Mouse (Mus musculus): Measurements from ENCODE around the gene Klk15. TPM values are rescaled to one million over a fixed set of nuclear protein-coding genes. Genes with fewer than 3 reads are reported as not detected.
"Not testable (repeated sequence)": the region's sequence is repeated elsewhere in the genome, so short reads cannot be mapped to it uniquely, and the experiment has no call there.

Gene Klk15
- polyA plus RNA-seq, 1 experiment from 2014 or later, result not detected

- WGBS, result 75% methylated on average over 6 of the region's 6 CpGs
- H3K27me3 ChIP-seq (replicated peaks; ENCODE audit: control insufficient read depth, insufficient read depth, low read length), result no peaks in the 10 kb centered on the region
- no peak for DNase-seq (ENCODE audit: low spot score)
- no peak for ATAC-seq (replicated peaks; ENCODE audit: low FRiP score)
- H3K4me3 ChIP-seq (ENCODE audit: low read depth, low read length), result no peak overlapping the region
- H3K4me2 ChIP-seq, result no peak overlapping the region
- H3K9me3 ChIP-seq (ENCODE audit: control insufficient read depth, low read length), result no peaks in the 10 kb centered on the region
- H3K9ac ChIP-seq (ENCODE audit: low read depth, low read length), result no peak overlapping the region
- no peak overlapping the region for H3K27ac ChIP-seq (ENCODE audit: low read depth, low read length)
- H3K36me3 ChIP-seq (ENCODE audit: control insufficient read depth, insufficient read depth, low read length), result no peaks in the 10 kb centered on the region
- no peaks in the 10 kb centered on the region for H3K4me1 ChIP-seq (replicated peaks; ENCODE audit: control insufficient read depth, insufficient read depth, low read length)
These were observed 12.5 kb upstream of the Klk15 start for GRCm38 (mm10) chr7:43921087-43921486.

GRCm38 (mm10) chr7:43921941-43922340, 11.6 kb upstream of the Klk15 start:
- H3K27ac ChIP-seq (ENCODE audit: low read depth, low read length), result no peak overlapping the region
- WGBS, result 72% methylated on average over 2 of the region's 2 CpGs
- no peaks in the 10 kb centered on the region for H3K9me3 ChIP-seq (ENCODE audit: control insufficient read depth, low read length)
- no peak overlapping the region for H3K4me2 ChIP-seq
- ATAC-seq (replicated peaks; ENCODE audit: low FRiP score), result no peak
- no peak overlapping the region for H3K9ac ChIP-seq (ENCODE audit: low read depth, low read length)
- no peak for DNase-seq (ENCODE audit: low spot score)
- H3K27me3 ChIP-seq (replicated peaks; ENCODE audit: control insufficient read depth, insufficient read depth, low read length), result no peaks in the 10 kb centered on the region
- H3K4me3 ChIP-seq (ENCODE audit: low read depth, low read length), result no peak overlapping the region
- H3K36me3 ChIP-seq (ENCODE audit: control insufficient read depth, insufficient read depth, low read length), result no peaks in the 10 kb centered on the region
- no peaks in the 10 kb centered on the region for H3K4me1 ChIP-seq (replicated peaks; ENCODE audit: control insufficient read depth, insufficient read depth, low read length)

- H3K4me1 ChIP-seq (replicated peaks; ENCODE audit: control insufficient read depth, insufficient read depth, low read length), result no peaks in the 10 kb centered on the region
- no peaks in the 10 kb centered on the region for H3K27me3 ChIP-seq (replicated peaks; ENCODE audit: control insufficient read depth, insufficient read depth, low read length)
- no peak overlapping the region for H3K27ac ChIP-seq (ENCODE audit: low read depth, low read length)
- H3K9ac ChIP-seq (ENCODE audit: low read depth, low read length), result no peak overlapping the region
- DNase-seq (ENCODE audit: low spot score), result no peak
- no peak overlapping the region for H3K4me3 ChIP-seq (ENCODE audit: low read depth, low read length)
- no peak for ATAC-seq (replicated peaks; ENCODE audit: low FRiP score)
- H3K36me3 ChIP-seq (ENCODE audit: control insufficient read depth, insufficient read depth, low read length), result no peaks in the 10 kb centered on the region
- H3K9me3 ChIP-seq (ENCODE audit: control insufficient read depth, low read length), result no peaks in the 10 kb centered on the region
- WGBS, result 61% methylated on average over 5 of the region's 5 CpGs
- H3K4me2 ChIP-seq, result no peak overlapping the region
These were observed 7.6 kb upstream of the Klk15 start for GRCm38 (mm10) chr7:43925985-43926384.

GRCm38 (mm10) chr7:43928521-43928920, 5.0 kb upstream of the Klk15 start:
- Histone ChIP-seq H3K4me1 (replicated peaks; ENCODE audit: control insufficient read depth, insufficient read depth, low read length) (no peaks in the 10 kb centered on the region), H3K4me3 (ENCODE audit: low read depth, low read length) (no peak overlapping the region), H3K9me3 (ENCODE audit: control insufficient read depth, low read length) (no peaks in the 10 kb centered on the region), H3K9ac (ENCODE audit: low read depth, low read length) (no peak overlapping the region), H3K27ac (ENCODE audit: low read depth, low read length) (no peak overlapping the region), H3K4me2 (no peak overlapping the region), H3K36me3 (ENCODE audit: control insufficient read depth, insufficient read depth, low read length) (no peaks in the 10 kb centered on the region), H3K27me3 (replicated peaks; ENCODE audit: control insufficient read depth, insufficient read depth, low read length) (no peaks in the 10 kb centered on the region)
- DNase-seq (ENCODE audit: low spot score) (no peak), ATAC-seq (replicated peaks; ENCODE audit: low FRiP score) (no peak)
- 40% methylated on average over 4 of the region's 4 CpGs for WGBS

- Histone ChIP-seq H3K9ac (ENCODE audit: low read depth, low read length) (no peak overlapping the region), H3K27me3 (replicated peaks; ENCODE audit: control insufficient read depth, insufficient read depth, low read length) (no peaks in the 10 kb centered on the region), H3K36me3 (ENCODE audit: control insufficient read depth, insufficient read depth, low read length) (no peaks in the 10 kb centered on the region), H3K4me2 (no peak overlapping the region), H3K27ac (ENCODE audit: low read depth, low read length) (no peak overlapping the region), H3K4me1 (replicated peaks; ENCODE audit: control insufficient read depth, insufficient read depth, low read length) (no peaks in the 10 kb centered on the region), H3K4me3 (ENCODE audit: low read depth, low read length) (no peak overlapping the region), H3K9me3 (ENCODE audit: control insufficient read depth, low read length) (no peaks in the 10 kb centered on the region)
- no peak for ATAC-seq (replicated peaks; ENCODE audit: low FRiP score)
- no peak for DNase-seq (ENCODE audit: low spot score)
- WGBS, result 58% methylated on average over 4 of the region's 4 CpGs
These were observed 1.2 kb upstream of the Klk15 start for GRCm38 (mm10) chr7:43932337-43932736.

GRCm38 (mm10) chr7:43934747-43935146, 1.2 kb downstream of the Klk15 start:
- Histone ChIP-seq H3K36me3 (ENCODE audit: control insufficient read depth, insufficient read depth, low read length) (no peaks in the 10 kb centered on the region), H3K4me1 (replicated peaks; ENCODE audit: control insufficient read depth, insufficient read depth, low read length) (no peaks in the 10 kb centered on the region), H3K27ac (ENCODE audit: low read depth, low read length) (no peak overlapping the region), H3K4me2 (no peak overlapping the region), H3K4me3 (ENCODE audit: low read depth, low read length) (no peak overlapping the region), H3K9me3 (ENCODE audit: control insufficient read depth, low read length) (no peaks in the 10 kb centered on the region), H3K9ac (ENCODE audit: low read depth, low read length) (no peak overlapping the region), H3K27me3 (replicated peaks; ENCODE audit: control insufficient read depth, insufficient read depth, low read length) (no peaks in the 10 kb centered on the region)
- 42% methylated on average over 3 of the region's 3 CpGs for WGBS
- DNase-seq (ENCODE audit: low spot score), result no peak
- ATAC-seq (replicated peaks; ENCODE audit: low FRiP score), result no peak

- H3K9ac ChIP-seq (ENCODE audit: low read depth, low read length), result no peak overlapping the region
- no peaks in the 10 kb centered on the region for H3K9me3 ChIP-seq (ENCODE audit: control insufficient read depth, low read length)
- H3K4me3 ChIP-seq (ENCODE audit: low read depth, low read length), result no peak overlapping the region
- H3K36me3 ChIP-seq (ENCODE audit: control insufficient read depth, insufficient read depth, low read length), result no peaks in the 10 kb centered on the region
- no peaks in the 10 kb centered on the region for H3K27me3 ChIP-seq (replicated peaks; ENCODE audit: control insufficient read depth, insufficient read depth, low read length)
- WGBS, result 82% methylated on average over 14 of the region's 14 CpGs
- ATAC-seq (replicated peaks; ENCODE audit: low FRiP score) (no peak), DNase-seq (ENCODE audit: low spot score) (no peak)
- H3K4me2 ChIP-seq, result no peak overlapping the region
- no peaks in the 10 kb centered on the region for H3K4me1 ChIP-seq (replicated peaks; ENCODE audit: control insufficient read depth, insufficient read depth, low read length)
- H3K27ac ChIP-seq (ENCODE audit: low read depth, low read length), result no peak overlapping the region
These were observed 3.0 kb downstream of the Klk15 start for GRCm38 (mm10) chr7:43936551-43936950.

- not testable (repeated sequence) for H3K27me3 ChIP-seq (replicated peaks; ENCODE audit: control insufficient read depth, insufficient read depth, low read length); H3K27ac ChIP-seq (ENCODE audit: low read depth, low read length); H3K4me3 ChIP-seq (ENCODE audit: low read depth, low read length); H3K4me2 ChIP-seq; DNase-seq (ENCODE audit: low spot score); H3K9ac ChIP-seq (ENCODE audit: low read depth, low read length); H3K36me3 ChIP-seq (ENCODE audit: control insufficient read depth, insufficient read depth, low read length); H3K9me3 ChIP-seq (ENCODE audit: control insufficient read depth, low read length); ATAC-seq (replicated peaks; ENCODE audit: low FRiP score); H3K4me1 ChIP-seq (replicated peaks; ENCODE audit: control insufficient read depth, insufficient read depth, low read length)
- WGBS, result 66% methylated on average over 3 of the region's 3 CpGs
These were observed 8.8 kb downstream of the Klk15 start for GRCm38 (mm10) chr7:43942293-43942692.

GRCm38 (mm10) chr7:43944727-43945264, 11.3 kb downstream of the Klk15 start:
- Histone ChIP-seq H3K36me3 (ENCODE audit: control insufficient read depth, insufficient read depth, low read length) (no peaks in the 10 kb centered on the region), H3K27me3 (replicated peaks; ENCODE audit: control insufficient read depth, insufficient read depth, low read length) (no peaks in the 10 kb centered on the region), H3K9me3 (ENCODE audit: control insufficient read depth, low read length) (no peaks in the 10 kb centered on the region), H3K4me1 (replicated peaks; ENCODE audit: control insufficient read depth, insufficient read depth, low read length) (no peaks in the 10 kb centered on the region), H3K4me3 (ENCODE audit: low read depth, low read length) (no peak overlapping the region), H3K4me2 (no peak overlapping the region), H3K27ac (ENCODE audit: low read depth, low read length) (no peak overlapping the region), H3K9ac (ENCODE audit: low read depth, low read length) (no peak overlapping the region)
- 69% methylated on average over 3 of the region's 3 CpGs for WGBS
- ATAC-seq (replicated peaks; ENCODE audit: low FRiP score) (no peak), DNase-seq (ENCODE audit: low spot score) (no peak)

Data from liver, embryonic 11.5 days (tissue).